Mouse (Mus musculus) heart, embryonic 15.5 days (tissue): ENCODE measurements around the gene Slc9a1. TPM values are rescaled to one million over a fixed set of nuclear protein-coding genes. Genes with fewer than 3 reads are reported as not detected.

Experiments
- ATAC-seq: fragments of 200-750 bp; cut with Nextera tagmentation; replicated peaks from 2 replicates; pipeline ENCODE4 v1.8.0; 2017; ENCODE audit warnings: low read depth, moderate TSS enrichment; ENCODE audit not compliant: insufficient number of reproducible peaks, insufficient read depth, low FRiP score
- H3K27ac ChIP-seq: fragments of 300-500 bp; sonication (generic); 2 replicates; pipeline ENCODE4 v1.5.1; 2015; ENCODE audit warnings: mild to moderate bottlenecking, inconsistent platforms
- H3K27me3 ChIP-seq: fragments of 300-500 bp; sonication (generic); 2 replicates; pipeline ENCODE4 v1.6.1; 2015; ENCODE audit warnings: inconsistent platforms
- H3K36me3 ChIP-seq: fragments of 300-500 bp; sonication (generic); 2 replicates; pipeline ENCODE4 v1.6.1; 2015; ENCODE audit warnings: mild to moderate bottlenecking, inconsistent platforms
- H3K4me1 ChIP-seq: fragments of 300-500 bp; sonication (generic); replicated peaks from 2 replicates; pipeline ENCODE4 v1.6.1; 2015; ENCODE audit warnings: inconsistent platforms
- H3K4me2 ChIP-seq: fragments of 300-500 bp; sonication (generic); 2 replicates; pipeline ENCODE4 v1.6.1; 2015; ENCODE audit warnings: inconsistent platforms, mild to moderate bottlenecking, moderate library complexity
- H3K4me3 ChIP-seq: fragments of 300-500 bp; sonication (generic); 2 replicates; pipeline ENCODE4 v1.5.1; 2015; ENCODE audit warnings: mild to moderate bottlenecking, inconsistent platforms
- H3K9ac ChIP-seq: fragments of 300-500 bp; sonication (generic); 2 replicates; pipeline ENCODE4 v1.6.1; 2015; ENCODE audit warnings: mild to moderate bottlenecking, inconsistent platforms
- H3K9me3 ChIP-seq: fragments of 300-500 bp; sonication (generic); replicated peaks from 2 replicates; pipeline ENCODE4 v1.6.1; 2016; ENCODE audit warnings: inconsistent platforms
- WGBS: fragments of 180-500 bp; shearing (Covaris S2); methylation state at CpG from one replicate; pipeline ENCODE4 v1.1.7; 2015; ENCODE audit warnings: mixed read lengths; 5-methylcytosine and 5-hydroxymethylcytosine counted together
- polyA plus RNA-seq: library from polyadenylated mRNA; unstranded; fragments of >200 nt; fragmentation: Nextera tagmentation; extraction: Ambion mirVana; gene quantifications from 2 replicates; pipeline ENCODE4 v1.2.1, GENCODE M21; 2015

Slc9a1 gene
- polyA plus RNA-seq, 1 experiment from 2014 or later = 6.6 TPM

GRCm38 (mm10) chr4:133406313-133407056 lies 37.0 kb downstream of the Slc9a1 start:
- Histone ChIP-seq H3K4me3 (no peak overlapping the region), H3K4me1 (peaks cover 34% of the 10 kb centered on the region), H3K4me2 (no peak overlapping the region), H3K36me3 (no peaks in the 10 kb centered on the region), H3K9me3 (no peaks in the 10 kb centered on the region), H3K27ac (peak overlapping the region; percentile 71), H3K9ac (no peak overlapping the region), H3K27me3 (no peaks in the 10 kb centered on the region)
- 44% methylated on average over 8 of the region's 8 CpGs for WGBS
- no peak for ATAC-seq

GRCm38 (mm10) chr4:133407114-133407787 lies 37.7 kb downstream of the Slc9a1 start:
- 52% methylated on average over 6 of the region's 6 CpGs for WGBS
- peak; percentile 50 for ATAC-seq
- no peak overlapping the region for H3K4me3 ChIP-seq
- H3K9ac ChIP-seq = 0 out of 2 replicates have a peak overlapping the region, but pooled peaks have one; percentile 3
- peak overlapping the region; percentile 71 for H3K27ac ChIP-seq
- H3K4me1 ChIP-seq = peaks cover 30% of the 10 kb centered on the region
- no peaks in the 10 kb centered on the region for H3K27me3 ChIP-seq
- H3K36me3 ChIP-seq = no peaks in the 10 kb centered on the region
- peak overlapping the region; percentile 21 for H3K4me2 ChIP-seq
- H3K9me3 ChIP-seq = no peaks in the 10 kb centered on the region

GRCm38 (mm10) chr4:133408006-133408405 lies 38.5 kb downstream of the Slc9a1 start:
- peak overlapping the region; percentile 21; the same call in 1 of the 2 replicates for H3K4me2 ChIP-seq
- H3K9me3 ChIP-seq = no peaks in the 10 kb centered on the region
- no peak overlapping the region for H3K4me3 ChIP-seq
- no peaks in the 10 kb centered on the region for H3K36me3 ChIP-seq
- H3K4me1 ChIP-seq = peaks cover 30% of the 10 kb centered on the region
- WGBS = 34% methylated on average over 7 of the region's 7 CpGs
- peak overlapping the region; percentile 71 for H3K27ac ChIP-seq
- ATAC-seq = peak; percentile 56; the same call in 1 of the 2 replicates
- no peaks in the 10 kb centered on the region for H3K27me3 ChIP-seq
- peak overlapping the region; percentile 9; the same call in 1 of the 2 replicates for H3K9ac ChIP-seq

GRCm38 (mm10) chr4:133410994-133411393 lies 41.5 kb downstream of the Slc9a1 start:
- Histone ChIP-seq H3K36me3 (no peaks in the 10 kb centered on the region), H3K4me2 (no peak overlapping the region), H3K4me3 (no peak overlapping the region), H3K9ac (no peak overlapping the region), H3K9me3 (no peaks in the 10 kb centered on the region), H3K4me1 (peaks cover 34% of the 10 kb centered on the region), H3K27ac (no peak overlapping the region), H3K27me3 (no peaks in the 10 kb centered on the region)
- WGBS = 79% methylated on average over 14 of the region's 14 CpGs
- no peak for ATAC-seq

- no peak for ATAC-seq
- peaks cover 3% of the 10 kb centered on the region; the same call in 1 of the 2 replicates for H3K36me3 ChIP-seq
- H3K9ac ChIP-seq = no peak overlapping the region
- H3K27ac ChIP-seq = no peak overlapping the region
- H3K4me1 ChIP-seq = peaks cover 23% of the 10 kb centered on the region
- H3K9me3 ChIP-seq = no peaks in the 10 kb centered on the region
- no peak overlapping the region for H3K4me3 ChIP-seq
- no peak overlapping the region for H3K4me2 ChIP-seq
- no peaks in the 10 kb centered on the region for H3K27me3 ChIP-seq
- 88% methylated on average over 14 of the region's 14 CpGs for WGBS
Observed at GRCm38 (mm10) chr4:133412096-133412495, 42.6 kb downstream of the Slc9a1 start.

GRCm38 (mm10) chr4:133412575-133413540 lies 43.4 kb downstream of the Slc9a1 start:
- H3K4me3 ChIP-seq = no peak overlapping the region
- peaks cover 11% of the 10 kb centered on the region; the same call in 1 of the 2 replicates for H3K36me3 ChIP-seq
- H3K27me3 ChIP-seq = no peaks in the 10 kb centered on the region
- no peak for ATAC-seq
- H3K27ac ChIP-seq = no peak overlapping the region
- no peak overlapping the region for H3K4me2 ChIP-seq
- no peaks in the 10 kb centered on the region for H3K9me3 ChIP-seq
- WGBS = 70% methylated on average over 16 of the region's 16 CpGs
- peaks cover 15% of the 10 kb centered on the region for H3K4me1 ChIP-seq
- H3K9ac ChIP-seq = no peak overlapping the region

- no peak for ATAC-seq
- Histone ChIP-seq H3K27ac (no peak overlapping the region), H3K4me1 (peaks cover 9% of the 10 kb centered on the region; the same call in 1 of the 2 replicates), H3K9ac (no peak overlapping the region), H3K9me3 (no peaks in the 10 kb centered on the region), H3K4me2 (no peak overlapping the region), H3K27me3 (no peaks in the 10 kb centered on the region), H3K4me3 (no peak overlapping the region), H3K36me3 (peaks cover 13% of the 10 kb centered on the region; the same call in 1 of the 2 replicates)
- WGBS = 90% methylated on average over 7 of the region's 7 CpGs
Observed at GRCm38 (mm10) chr4:133413617-133414016, 44.1 kb downstream of the Slc9a1 start.

GRCm38 (mm10) chr4:133414920-133415319 lies 45.4 kb downstream of the Slc9a1 start:
- Histone ChIP-seq H3K9me3 (no peaks in the 10 kb centered on the region), H3K4me2 (no peak overlapping the region), H3K36me3 (peaks cover 13% of the 10 kb centered on the region; the same call in 1 of the 2 replicates), H3K27ac (no peak overlapping the region), H3K4me3 (no peak overlapping the region), H3K27me3 (no peaks in the 10 kb centered on the region), H3K9ac (no peak overlapping the region), H3K4me1 (peaks cover 12% of the 10 kb centered on the region)
- no peak for ATAC-seq
- WGBS = 59% methylated on average over 4 of the region's 4 CpGs

- WGBS = 57% methylated on average over 14 of the region's 14 CpGs
- H3K4me2 ChIP-seq = no peak overlapping the region
- ATAC-seq = 0 out of 2 replicates have a peak, but pooled peaks have one; percentile 6
- peaks cover 39% of the 10 kb centered on the region; the same call in 1 of the 2 replicates for H3K36me3 ChIP-seq
- no peak overlapping the region for H3K27ac ChIP-seq
- H3K4me1 ChIP-seq = peaks cover 6% of the 10 kb centered on the region
- no peak overlapping the region for H3K4me3 ChIP-seq
- no peak overlapping the region for H3K9ac ChIP-seq
- H3K9me3 ChIP-seq = no peaks in the 10 kb centered on the region
- no peaks in the 10 kb centered on the region for H3K27me3 ChIP-seq
Observed at GRCm38 (mm10) chr4:133419312-133420004, 50.0 kb downstream of the Slc9a1 start.

- no peak overlapping the region for H3K9ac ChIP-seq
- peaks cover 6% of the 10 kb centered on the region for H3K4me1 ChIP-seq
- ATAC-seq = no peak
- no peak overlapping the region for H3K4me2 ChIP-seq
- H3K9me3 ChIP-seq = no peaks in the 10 kb centered on the region
- 84% methylated on average over 12 of the region's 12 CpGs for WGBS
- no peak overlapping the region for H3K27ac ChIP-seq
- no peak overlapping the region for H3K4me3 ChIP-seq
- H3K27me3 ChIP-seq = no peaks in the 10 kb centered on the region
- H3K36me3 ChIP-seq = peaks cover 37% of the 10 kb centered on the region; the same call in 1 of the 2 replicates
Observed at GRCm38 (mm10) chr4:133421989-133422388, 52.5 kb downstream of the Slc9a1 start.
